Mouse (Mus musculus) liver, postnatal 0 days (tissue): ENCODE results near the gene Myo18b. TPM values are rescaled to one million over a fixed set of nuclear protein-coding genes. Genes with fewer than 3 reads are reported as not detected.

Experiments used
- ATAC-seq: fragments of 200-750 bp; cut with Nextera tagmentation; 2 replicates; pipeline ENCODE4 v1.8.0; 2017; ENCODE audit warnings: mild to moderate bottlenecking, moderate library complexity
- DNase-seq: peaks from one replicate; pipeline ENCODE4 v3.0.0-alpha.2; 2016
- H3K27ac ChIP-seq: fragments of 300-500 bp; sonication (generic); 2 replicates; pipeline ENCODE4 v1.5.1; 2014; ENCODE audit warnings: antibody characterized with exemption, moderate library complexity, mild to moderate bottlenecking, low read depth
- H3K27me3 ChIP-seq: fragments of 300-500 bp; sonication (generic); 2 replicates; pipeline ENCODE4 v1.6.1; 2014; ENCODE audit warnings: low read length, control low read depth, mixed read lengths; ENCODE audit not compliant: insufficient read depth
- H3K36me3 ChIP-seq: fragments of 300-500 bp; sonication (generic); replicated peaks from 2 replicates; pipeline ENCODE4 v1.6.1; 2014; ENCODE audit warnings: mild to moderate bottlenecking, control low read depth, low read length, moderate library complexity, mixed read lengths; ENCODE audit not compliant: insufficient read depth
- H3K4me1 ChIP-seq: fragments of 300-500 bp; sonication (generic); 2 replicates; pipeline ENCODE4 v1.6.1; 2014; ENCODE audit warnings: antibody characterized with exemption, mild to moderate bottlenecking, control low read depth; ENCODE audit not compliant: insufficient read depth
- H3K4me2 ChIP-seq: fragments of 300-500 bp; sonication (generic); 2 replicates; pipeline ENCODE4 v1.6.1; 2014; ENCODE audit warnings: low read depth, mild to moderate bottlenecking, low read length, moderate library complexity, mixed read lengths
- H3K4me3 ChIP-seq: fragments of 300-500 bp; sonication (generic); 2 replicates; pipeline ENCODE4 v1.5.1; 2014; ENCODE audit warnings: low read depth, low read length
- H3K9ac ChIP-seq: fragments of 300-500 bp; sonication (generic); replicated peaks from 2 replicates; pipeline ENCODE4 v1.6.1; 2014; ENCODE audit warnings: mild to moderate bottlenecking, moderate library complexity
- H3K9me3 ChIP-seq: fragments of 300-500 bp; sonication (generic); 2 replicates; pipeline ENCODE4 v1.6.1; 2016; ENCODE audit warnings: mild to moderate bottlenecking, control low read depth, low read length, mixed read lengths
- CTCF ChIP-seq: sonication (generic); IDR thresholded peaks from 2 replicates; pipeline ENCODE4 v1.5.1; 2016; ENCODE audit warnings: antibody characterized with exemption, low read depth
- EP300 ChIP-seq: IDR thresholded peaks from 2 replicates; pipeline ENCODE4 v1.6.1; 2016; ENCODE audit warnings: antibody characterized with exemption, low read depth, mild to moderate bottlenecking
- WGBS: fragments of 180-500 bp; shearing (Covaris S2); extraction: QIAGEN DNeasy Blood & Tissue Kit; methylation state at CpG from one replicate; pipeline ENCODE4 v1.1.7; 2014; ENCODE audit not compliant: insufficient replicate concordance; 5-methylcytosine and 5-hydroxymethylcytosine counted together
- polyA plus RNA-seq: library from polyadenylated mRNA; unstranded; fragments of >200 nt; fragmentation: Nextera tagmentation; extraction: Ambion mirVana; gene quantifications from 2 replicates; pipeline ENCODE4 v1.2.1, GENCODE M21; 2015

Gene Myo18b
- polyA plus RNA-seq, 1 experiment from 2014 or later = not detected

DNA sequence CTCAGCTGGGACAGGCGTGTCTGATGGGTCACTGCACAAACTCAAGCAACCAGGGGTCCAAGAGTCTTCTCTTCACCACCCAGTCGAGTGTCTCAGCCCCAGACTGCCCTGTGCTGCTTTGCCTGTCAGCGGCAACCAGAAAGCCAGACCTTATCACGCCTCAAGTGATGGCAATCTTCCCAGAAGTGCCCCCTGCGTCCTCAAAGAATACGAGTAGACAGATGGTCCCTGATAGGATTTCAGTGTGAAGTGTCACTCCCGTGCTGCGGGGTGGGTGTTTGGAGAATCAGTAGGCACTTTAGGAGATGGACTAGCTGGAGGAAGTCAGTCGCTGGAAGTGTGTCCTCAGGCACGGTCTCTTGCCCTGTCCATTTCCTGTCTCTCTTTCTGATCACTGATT lies 165.6 kb downstream of the Myo18b start:
- 37% methylated on average over 10 of the region's 10 CpGs for WGBS
- Histone ChIP-seq H3K4me2 (no peak overlapping the region), H3K9ac (no peak overlapping the region), H3K27me3 (no peaks in the 10 kb centered on the region), H3K4me3 (no peak overlapping the region), H3K4me1 (no peaks in the 10 kb centered on the region), H3K36me3 (no peaks in the 10 kb centered on the region), H3K27ac (no peak overlapping the region), H3K9me3 (no peaks in the 10 kb centered on the region)
- ATAC-seq = no peak
- no peak for DNase-seq
- no peak for TF ChIP-seq CTCF
- no peak for TF ChIP-seq EP300

DNA sequence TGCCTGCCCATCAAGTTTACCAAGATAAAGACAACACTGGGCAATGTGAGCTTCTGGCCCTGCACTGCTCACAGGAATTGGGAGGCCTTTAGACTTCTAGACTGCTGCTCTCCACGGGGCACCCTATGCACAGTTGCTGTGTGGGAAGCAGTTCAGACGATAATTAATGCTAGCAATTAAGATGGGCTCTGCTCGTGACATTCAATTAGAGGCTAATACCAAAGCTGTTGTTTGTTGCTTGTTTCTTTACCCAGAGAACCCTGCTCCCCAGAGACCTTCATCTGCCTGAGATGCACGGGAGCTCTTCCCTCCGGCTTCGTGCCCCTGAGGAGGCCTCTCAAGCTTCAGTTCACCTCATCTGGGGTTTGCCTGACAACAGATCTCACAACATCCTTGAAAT lies 167.7 kb downstream of the Myo18b start:
- H3K4me1 ChIP-seq = no peaks in the 10 kb centered on the region
- no peak overlapping the region for H3K9ac ChIP-seq
- no peaks in the 10 kb centered on the region for H3K27me3 ChIP-seq
- 74% methylated on average over 6 of the region's 6 CpGs for whole genome bisulfite sequencing
- H3K4me3 ChIP-seq = no peak overlapping the region
- H3K27ac ChIP-seq = no peak overlapping the region
- TF ChIP-seq EP300 (no peak), CTCF (no peak)
- no peak overlapping the region for H3K4me2 ChIP-seq
- no peak for ATAC-seq
- H3K36me3 ChIP-seq = no peaks in the 10 kb centered on the region
- no peaks in the 10 kb centered on the region for H3K9me3 ChIP-seq
- no peak for DNase-seq

- Histone ChIP-seq H3K4me3 (no peak overlapping the region), H3K27me3 (no peaks in the 10 kb centered on the region), H3K4me2 (no peak overlapping the region), H3K27ac (no peak overlapping the region), H3K36me3 (no peaks in the 10 kb centered on the region), H3K9me3 (no peaks in the 10 kb centered on the region), H3K4me1 (no peaks in the 10 kb centered on the region), H3K9ac (no peak overlapping the region)
- 38% methylated on average over 12 of the region's 12 CpGs for WGBS
- TF ChIP-seq EP300 = no peak
- TF ChIP-seq CTCF = no peak
- ATAC-seq (no peak), DNase-seq (peak; percentile 73)
Observed at GRCm38 (mm10) chr5:112718655-112719306, 177.4 kb downstream of the Myo18b start.

GRCm38 (mm10) chr5:112714679-112715446 lies 181.3 kb downstream of the Myo18b start:
- Histone ChIP-seq H3K4me1 (no peaks in the 10 kb centered on the region), H3K27me3 (no peaks in the 10 kb centered on the region), H3K4me3 (no peak overlapping the region), H3K9ac (no peak overlapping the region), H3K36me3 (no peaks in the 10 kb centered on the region), H3K4me2 (no peak overlapping the region), H3K27ac (no peak overlapping the region), H3K9me3 (no peaks in the 10 kb centered on the region)
- TF ChIP-seq CTCF = no peak
- no peak for TF ChIP-seq EP300
- DNase-seq = no peak
- 61% methylated on average over 8 of the region's 8 CpGs for WGBS
- ATAC-seq = no peak

GRCm38 (mm10) chr5:112709831-112710230 lies 186.3 kb downstream of the Myo18b start:
- no peak for ATAC-seq
- H3K9ac ChIP-seq = no peak overlapping the region
- no peaks in the 10 kb centered on the region for H3K9me3 ChIP-seq

GRCm38 (mm10) chr5:112708441-112708840 lies 187.7 kb downstream of the Myo18b start:
- Histone ChIP-seq H3K4me2 (no peak overlapping the region), H3K9ac (no peak overlapping the region), H3K27ac (no peak overlapping the region), H3K9me3 (no peaks in the 10 kb centered on the region), H3K27me3 (no peaks in the 10 kb centered on the region), H3K36me3 (no peaks in the 10 kb centered on the region), H3K4me3 (no peak overlapping the region), H3K4me1 (no peaks in the 10 kb centered on the region)
- TF ChIP-seq EP300 (no peak), CTCF (no peak)
- ATAC-seq (no peak), DNase-seq (no peak)

More at GRCm38 (mm10) chr5:112709831-112710230, 186.3 kb downstream of the Myo18b start:
- no peak for DNase-seq
- H3K36me3 ChIP-seq = no peaks in the 10 kb centered on the region
- H3K27me3 ChIP-seq = no peaks in the 10 kb centered on the region
- TF ChIP-seq EP300 (no peak), CTCF (no peak)
- no peak overlapping the region for H3K4me3 ChIP-seq
- H3K27ac ChIP-seq = no peak overlapping the region
- H3K4me2 ChIP-seq = no peak overlapping the region
- no peaks in the 10 kb centered on the region for H3K4me1 ChIP-seq
